Mouse (Mus musculus): ENCODE data around the gene Gm20795. TPM values are rescaled to one million over a fixed set of nuclear protein-coding genes. Genes with fewer than 3 reads are reported as not detected.
"Not testable (repeated sequence)": the region's sequence is repeated elsewhere in the genome, so short reads cannot be mapped to it uniquely, and the experiment has no call there.

The Gm20795 gene
- total RNA-seq (2012; rRNA removed) (not detected in 2 replicates), polyA plus RNA-seq (2012; ENCODE audit: insufficient read depth in 1 of 2, insufficient read length in 2 of 2, low read depth in 1 of 2, low replicate concordance in 2 of 2, missing spikeins in 1 of 2) (not detected)

GRCm38 (mm10) chrY:40804614-40805013 is at the start of gene Gm20795:
Gm20795 (plus strand) TSS chrY:40804914.
- not testable (repeated sequence) for H3K9me3 ChIP-seq (replicated peaks; ENCODE audit: insufficient read depth, low read length); H3K4me1 ChIP-seq (ENCODE audit: control insufficient read depth in 1 of 2, insufficient read depth in 2 of 2, low read length in 2 of 2); H3K27me3 ChIP-seq (ENCODE audit: control insufficient read depth in 1 of 2, insufficient read depth in 2 of 2, low read length in 2 of 2); H3K4me3 ChIP-seq (ENCODE audit: control insufficient read depth in 1 of 2, insufficient read depth in 1 of 2, low read depth in 2 of 2, low read length in 2 of 2); H3K79me2 ChIP-seq (ENCODE audit: control insufficient read depth, insufficient read depth, low read length, poor library complexity); H3K9ac ChIP-seq (ENCODE audit: control insufficient read depth, low read depth, low read length, poor library complexity, severe bottlenecking); DNase-seq (ENCODE audit: low read depth, low spot score); H3K36me3 ChIP-seq (ENCODE audit: control insufficient read depth in 1 of 2, insufficient read depth in 2 of 2, low read length in 2 of 2); H3K27ac ChIP-seq (ENCODE audit: control insufficient read depth, low read depth, low read length)

- H3K4me3 ChIP-seq (ENCODE audit: control insufficient read depth in 1 of 2, insufficient read depth in 1 of 2, low read depth in 2 of 2, low read length in 2 of 2); H3K27me3 ChIP-seq (ENCODE audit: control insufficient read depth in 1 of 2, insufficient read depth in 2 of 2, low read length in 2 of 2): not testable (repeated sequence)
These were observed 29.0 kb upstream of the Gm20795 start, which contains the start of gene Gm21797 for GRCm38 (mm10) chrY:40775665-40776064. Gm21797 (minus strand) TSS chrY:40775765.

More at GRCm38 (mm10) chrY:40775665-40776064, 29.0 kb upstream of the Gm20795 start, which contains the start of gene Gm21797:
- not testable (repeated sequence) for H3K9ac ChIP-seq (ENCODE audit: control insufficient read depth, low read depth, low read length, poor library complexity, severe bottlenecking); DNase-seq (ENCODE audit: low read depth, low spot score); H3K36me3 ChIP-seq (ENCODE audit: control insufficient read depth in 1 of 2, insufficient read depth in 2 of 2, low read length in 2 of 2); H3K4me1 ChIP-seq (ENCODE audit: control insufficient read depth in 1 of 2, insufficient read depth in 2 of 2, low read length in 2 of 2); H3K9me3 ChIP-seq (replicated peaks; ENCODE audit: insufficient read depth, low read length); H3K27ac ChIP-seq (ENCODE audit: control insufficient read depth, low read depth, low read length); H3K79me2 ChIP-seq (ENCODE audit: control insufficient read depth, insufficient read depth, low read length, poor library complexity)

Other genes starting within 250 kb of the Gm20795 start
- not detected in 2 replicates for gene Gm21852, start 152.9 kb upstream of the Gm20795 start, total RNA-seq (2012; rRNA removed)
- gene Gm21852, start 152.9 kb upstream of the Gm20795 start, polyA plus RNA-seq (2012; ENCODE audit: insufficient read depth in 1 of 2, insufficient read length in 2 of 2, low read depth in 1 of 2, low replicate concordance in 2 of 2, missing spikeins in 1 of 2): not detected
- gene Gm21797, start 29.1 kb upstream of the Gm20795 start, total RNA-seq (2012; rRNA removed): not detected in 2 replicates
- gene Gm21797, start 29.1 kb upstream of the Gm20795 start, polyA plus RNA-seq (2012; ENCODE audit: insufficient read depth in 1 of 2, insufficient read length in 2 of 2, low read depth in 1 of 2, low replicate concordance in 2 of 2, missing spikeins in 1 of 2): not detected